7 mouse cellular contexts compared by ENCODE assay signal in the genomic region with DNA sequence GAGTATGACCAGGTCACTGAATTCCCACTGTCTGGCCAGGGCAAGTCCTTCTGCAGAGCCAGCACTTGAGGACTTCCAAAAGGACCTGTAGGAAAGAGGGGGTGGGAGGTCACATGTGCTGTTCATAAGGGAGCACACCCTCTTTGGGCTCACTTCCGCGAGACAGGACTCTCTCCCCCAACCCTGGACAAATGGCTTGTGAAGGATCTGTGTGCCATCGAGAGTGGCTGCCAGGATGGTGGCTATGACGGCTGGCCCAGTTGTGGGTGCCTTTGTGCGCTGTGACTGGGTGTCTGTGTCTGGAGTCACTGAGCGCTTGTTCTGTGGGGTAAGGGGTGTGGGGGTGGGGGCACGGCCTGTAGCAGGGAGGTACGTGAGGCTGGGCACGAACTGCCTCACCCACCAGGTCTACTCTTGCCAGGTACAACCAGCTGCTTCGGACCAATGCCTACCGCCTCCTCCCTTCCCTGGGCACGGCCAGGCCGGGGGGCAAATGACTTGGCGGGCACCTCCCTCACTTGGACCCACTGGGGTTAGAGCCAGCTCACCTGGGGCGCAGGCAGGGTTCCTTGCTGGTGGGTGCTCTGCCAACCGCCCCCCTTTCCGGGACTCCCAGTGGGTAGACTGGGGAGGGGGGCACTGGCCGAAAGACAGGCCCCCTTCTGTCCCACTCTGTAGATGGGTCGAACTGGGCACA. TPM values are rescaled to one million over a fixed set of nuclear protein-coding genes. Genes with fewer than 3 reads are reported as not detected.
A peak's percentile ranks its signal among the peaks of the same experiment; 100 is the strongest.
DNase-seq lines count a peak whose midpoint lies in the region; ATAC-seq and TF ChIP-seq lines count a peak whose summit lies in the region.

No protein-coding gene starts in this region.

- no peak for TF ChIP-seq CTCF in liver, postnatal 0 days (IDR thresholded peaks at IDR 0.05; ENCODE audit: low read depth)

- peak overlapping the region; percentile 19 for H3K4me3 ChIP-seq in neural tube, embryonic 11.5 days (ENCODE audit: low read depth, low read length)
- peak overlapping the region; percentile 42; the same call in 1 of the 2 replicates for H3K4me3 ChIP-seq in embryonic facial prominence, embryonic 15.5 days (replicated peaks)
- H3K4me3 ChIP-seq in liver, postnatal 0 days (ENCODE audit: low read depth, low read length) = peak overlapping the region; percentile 39; the same call in 1 of the 2 replicates

- no peak overlapping the region for H3K27ac ChIP-seq in neural tube, embryonic 11.5 days (ENCODE audit: low read depth, low read length)
- no peak overlapping the region for H3K27ac ChIP-seq in embryonic facial prominence, embryonic 15.5 days (replicated peaks)
- H3K27ac ChIP-seq in liver, postnatal 0 days (ENCODE audit: low read depth) = no peak overlapping the region

- 66% methylated on average over 19 of the region's 19 CpGs for WGBS in neural tube, embryonic 11.5 days
- WGBS in embryonic facial prominence, embryonic 15.5 days = 60% methylated on average over 19 of the region's 19 CpGs
- 71% methylated on average over 16 of the region's 19 CpGs for WGBS in liver, postnatal 0 days (ENCODE audit: insufficient replicate concordance)

- peaks cover 27% of the 10 kb centered on the region for H3K4me1 ChIP-seq in neural tube, embryonic 11.5 days (ENCODE audit: control insufficient read depth, insufficient read depth, low read length)
- peaks cover 49% of the 10 kb centered on the region for H3K4me1 ChIP-seq in embryonic facial prominence, embryonic 15.5 days
- H3K4me1 ChIP-seq in liver, postnatal 0 days (ENCODE audit: insufficient read depth) = peaks cover 40% of the 10 kb centered on the region

- H3K9ac ChIP-seq in neural tube, embryonic 11.5 days (ENCODE audit: low read length) = peak overlapping the region; percentile 44
- H3K9ac ChIP-seq in embryonic facial prominence, embryonic 15.5 days = 0 out of 2 replicates have a peak overlapping the region, but pooled peaks have one; percentile 35
- H3K9ac ChIP-seq in liver, postnatal 0 days (replicated peaks) = peak overlapping the region; percentile 48; the same call in 1 of the 2 replicates

- peaks cover 3% of the 10 kb centered on the region; the same call in 1 of the 2 replicates for H3K27me3 ChIP-seq in neural tube, embryonic 11.5 days (ENCODE audit: control insufficient read depth, insufficient read depth, low read length)
- peaks cover 15% of the 10 kb centered on the region for H3K27me3 ChIP-seq in embryonic facial prominence, embryonic 15.5 days
- peaks cover 15% of the 10 kb centered on the region for H3K27me3 ChIP-seq in liver, postnatal 0 days (ENCODE audit: insufficient read depth, low read length)

- ATAC-seq in neural tube, embryonic 11.5 days (ENCODE audit: insufficient read depth, low FRiP score, low TSS enrichment) = no peak; the same call in 1 of the 2 replicates
- ATAC-seq in embryonic facial prominence, embryonic 15.5 days (ENCODE audit: insufficient number of reproducible peaks, low FRiP score, low TSS enrichment, low read depth) = no peak
- ATAC-seq in liver, postnatal 0 days = no peak

- no peak for DNase-seq in neural tube, embryonic 11.5 days (ENCODE audit: low spot score)
- DNase-seq in neural tube, embryonic 10.5 days (ENCODE audit: extremely low spot score, low spot score) = no peak
- DNase-seq in kidney, adult 18-20 months = peak; percentile 51
- DNase-seq in liver, postnatal 0 days = no peak
- no peak for DNase-seq in spleen, postnatal 4 days (ENCODE audit: low spot score in 2 of 2)
- DNase-seq in thymus, postnatal 25 days = no peak

- no peaks in the 10 kb centered on the region; the same call in 1 of the 2 replicates for H3K9me3 ChIP-seq in neural tube, embryonic 11.5 days (ENCODE audit: control insufficient read depth, low read length)
- no peaks in the 10 kb centered on the region for H3K9me3 ChIP-seq in embryonic facial prominence, embryonic 15.5 days (replicated peaks)
- H3K9me3 ChIP-seq in liver, postnatal 0 days (ENCODE audit: low read length) = no peaks in the 10 kb centered on the region

- H3K36me3 ChIP-seq in neural tube, embryonic 11.5 days (ENCODE audit: control insufficient read depth, insufficient read depth, low read length) = no peaks in the 10 kb centered on the region
- H3K36me3 ChIP-seq in embryonic facial prominence, embryonic 15.5 days = no peaks in the 10 kb centered on the region
- H3K36me3 ChIP-seq in liver, postnatal 0 days (replicated peaks; ENCODE audit: insufficient read depth, low read length) = no peaks in the 10 kb centered on the region

- no peak for TF ChIP-seq EP300 in liver, postnatal 0 days (IDR thresholded peaks at IDR 0.05; ENCODE audit: low read depth)

- peak overlapping the region; percentile 66 for H3K4me2 ChIP-seq in neural tube, embryonic 11.5 days (ENCODE audit: low read depth)
- H3K4me2 ChIP-seq in embryonic facial prominence, embryonic 15.5 days (replicated peaks) = peak overlapping the region; percentile 87
- H3K4me2 ChIP-seq in liver, postnatal 0 days (ENCODE audit: low read depth, low read length) = peak overlapping the region; percentile 78

RNA-seq across cellular contexts. Expression of gene 1600014C23Rik, which starts 0.5 kb away (rescaled TPM):
- not detected in 2 replicates for polyA plus RNA-seq in neural tube, embryonic 11.5 days (2014; fragmentation: Nextera tagmentation; extraction: Ambion mirVana)
- 0.49 TPM in 1 of 2 replicates, not detected in the other for polyA plus RNA-seq in embryonic facial prominence, embryonic 15.5 days (2015; fragmentation: Nextera tagmentation; extraction: Ambion mirVana)
- not detected in 2 replicates for polyA plus RNA-seq in liver, postnatal 0 days (2015; fragmentation: Nextera tagmentation; extraction: Ambion mirVana)

RNA-seq across cellular contexts. Expression of gene Tmem63b, which starts 46.5 kb away (rescaled TPM):
- 48.7 and 55.2 TPM in 2 replicates for polyA plus RNA-seq in neural tube, embryonic 11.5 days (2014; fragmentation: Nextera tagmentation; extraction: Ambion mirVana)
- polyA plus RNA-seq in embryonic facial prominence, embryonic 15.5 days (2015; fragmentation: Nextera tagmentation; extraction: Ambion mirVana) = 45.8 and 52.4 TPM in 2 replicates
- polyA plus RNA-seq in liver, postnatal 0 days (2015; fragmentation: Nextera tagmentation; extraction: Ambion mirVana) = 15.1 and 16.9 TPM in 2 replicates

RNA-seq across cellular contexts. Expression of gene Mrpl14, which starts 47.1 kb away (rescaled TPM):
- 102 and 108 TPM in 2 replicates for polyA plus RNA-seq in neural tube, embryonic 11.5 days (2014; fragmentation: Nextera tagmentation; extraction: Ambion mirVana)
- 157 and 165 TPM in 2 replicates for polyA plus RNA-seq in embryonic facial prominence, embryonic 15.5 days (2015; fragmentation: Nextera tagmentation; extraction: Ambion mirVana)
- polyA plus RNA-seq in liver, postnatal 0 days (2015; fragmentation: Nextera tagmentation; extraction: Ambion mirVana) = 113 TPM in 2 replicates
